Mouse (Mus musculus) embryonic fibroblast, embryonic 13.5 days (primary cell): ENCODE data around the gene Mrps27.
"Not testable (repeated sequence)": the region's sequence is repeated elsewhere in the genome, so short reads cannot be mapped to it uniquely, and the experiment has no call there.

Experiments used
- CTCF ChIP-seq: IDR thresholded peaks from 2 replicates; pipeline ENCODE4 v1.5.1; 2011; ENCODE audit warnings: mild to moderate bottlenecking, control low read depth, low read length, moderate library complexity, borderline replicate concordance; ENCODE audit not compliant: insufficient read depth
- POLR2A ChIP-seq: IDR thresholded peaks from 2 replicates; pipeline ENCODE4 v1.6.1; 2011; ENCODE audit warnings: low read depth, mild to moderate bottlenecking, control low read depth, low read length, moderate library complexity

DNA sequence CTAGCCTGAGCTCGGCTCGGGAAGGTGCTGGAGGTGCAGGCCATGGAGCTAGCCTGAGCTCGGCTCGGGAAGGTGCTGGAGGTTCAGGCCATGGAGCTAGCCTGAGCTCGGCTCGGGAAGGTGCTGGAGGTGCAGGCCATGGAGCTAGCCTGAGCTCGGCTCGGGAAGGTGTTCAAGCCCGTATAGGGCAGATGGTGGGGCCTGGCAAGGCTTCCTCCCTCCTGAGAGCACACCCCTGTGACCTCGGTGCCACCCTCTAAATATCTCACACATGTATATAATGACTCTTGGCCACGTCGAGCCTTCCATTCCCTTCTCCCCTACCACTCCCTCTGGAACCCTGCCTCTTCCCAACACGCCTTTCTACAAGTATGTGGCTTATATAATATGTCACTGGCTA is 21.7 kb upstream of the Mrps27 start:
- not testable (repeated sequence) for TF ChIP-seq CTCF, POLR2A
